Mouse (Mus musculus) hindbrain, postnatal 0 days (tissue): ENCODE measurements at regions not wholly inside any gene's neighbourhood (a gene's known extent, or its start where the extent isn't known, plus 50 kb on each side); places are given as distances from the start of the nearest gene placed in this dataset.

Source experiments
- ATAC-seq: fragments of 200-750 bp; cut with Nextera tagmentation; 2 replicates; pipeline ENCODE4 v1.8.0; 2017; ENCODE audit warnings: mild to moderate bottlenecking, moderate TSS enrichment, moderate library complexity
- DNase-seq: peaks from one replicate; pipeline ENCODE4 v3.0.0-alpha.2; 2015; ENCODE audit warnings: low spot score
- H3K27ac ChIP-seq: fragments of 300-500 bp; sonication (generic); 2 replicates; pipeline ENCODE4 v1.5.1; 2014; ENCODE audit warnings: mild to moderate bottlenecking
- H3K27me3 ChIP-seq: fragments of 300-500 bp; sonication (generic); 2 replicates; pipeline ENCODE4 v1.6.1; 2014; ENCODE audit warnings: low read length, mixed read lengths; ENCODE audit not compliant: insufficient read depth
- H3K36me3 ChIP-seq: fragments of 300-500 bp; sonication (generic); 2 replicates; pipeline ENCODE4 v1.6.1; 2014; ENCODE audit warnings: low read length, mixed read lengths; ENCODE audit not compliant: insufficient read depth
- H3K4me1 ChIP-seq: fragments of 300-500 bp; sonication (generic); 2 replicates; pipeline ENCODE4 v1.6.1; 2014; ENCODE audit warnings: antibody characterized with exemption, low read length, mixed read lengths; ENCODE audit not compliant: insufficient read depth
- H3K4me2 ChIP-seq: fragments of 300-500 bp; sonication (generic); 2 replicates; pipeline ENCODE4 v1.6.1; 2014; ENCODE audit warnings: low read depth, mild to moderate bottlenecking, low read length, moderate library complexity, mixed read lengths
- H3K4me3 ChIP-seq: fragments of 300-500 bp; sonication (generic); 2 replicates; pipeline ENCODE4 v1.5.1; 2014; ENCODE audit warnings: low read length
- H3K9ac ChIP-seq: fragments of 300-500 bp; sonication (generic); replicated peaks from 2 replicates; pipeline ENCODE4 v1.6.1; 2014; ENCODE audit warnings: mild to moderate bottlenecking, low read length, moderate library complexity, mixed read lengths
- H3K9me3 ChIP-seq: fragments of 300-500 bp; sonication (generic); 2 replicates; pipeline ENCODE4 v1.6.1; 2016; ENCODE audit warnings: low read length, mixed read lengths
- CTCF ChIP-seq: IDR thresholded peaks from 2 replicates; pipeline ENCODE4 v1.5.1; 2016; ENCODE audit warnings: antibody characterized with exemption, control low read depth, low read depth
- WGBS: fragments of 180-500 bp; shearing (Covaris S2); extraction: QIAGEN DNeasy Blood & Tissue Kit; methylation state at CpG from one replicate; pipeline ENCODE4 v1.1.7; 2014; 5-methylcytosine and 5-hydroxymethylcytosine counted together

DNA sequence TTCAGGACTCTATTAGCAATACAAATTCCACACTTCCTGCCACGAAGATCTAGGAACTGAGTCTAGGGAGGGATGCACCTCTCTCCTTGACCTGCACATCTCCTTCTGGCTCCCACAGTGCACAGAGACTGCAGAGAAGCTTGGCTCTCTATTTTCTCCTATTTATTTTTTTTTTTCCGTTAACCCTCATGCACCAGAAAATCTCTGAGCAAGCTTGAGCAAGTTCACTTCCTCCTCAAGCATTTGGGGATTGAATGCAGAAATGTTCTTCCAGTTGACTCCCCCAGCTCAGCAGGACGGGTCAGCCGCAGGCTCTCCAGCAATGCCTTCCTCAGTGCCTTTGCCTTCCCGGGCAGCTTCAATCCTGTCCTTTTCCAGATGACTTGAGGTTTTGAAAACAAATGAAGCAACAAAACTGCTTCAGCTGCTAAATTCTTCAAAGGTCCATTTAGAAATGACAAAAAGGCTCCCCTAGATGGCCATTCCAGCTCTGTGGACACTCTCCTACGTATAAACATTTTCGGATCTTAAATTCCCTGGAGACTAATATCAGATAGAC, 352.9 kb downstream of the Synb start:
- H3K27me3 ChIP-seq = no peaks in the 10 kb centered on the region
- no peak for TF ChIP-seq CTCF
- DNase-seq (peak; percentile 22), ATAC-seq (no peak)
- WGBS = 27% methylated on average over 7 of the region's 7 CpGs
- H3K4me2 ChIP-seq = no peak overlapping the region
- H3K4me1 ChIP-seq = no peaks in the 10 kb centered on the region
- H3K36me3 ChIP-seq = no peaks in the 10 kb centered on the region
- no peak overlapping the region for H3K4me3 ChIP-seq
- H3K9ac ChIP-seq = no peak overlapping the region
- no peaks in the 10 kb centered on the region for H3K9me3 ChIP-seq
- H3K27ac ChIP-seq = no peak overlapping the region

DNA sequence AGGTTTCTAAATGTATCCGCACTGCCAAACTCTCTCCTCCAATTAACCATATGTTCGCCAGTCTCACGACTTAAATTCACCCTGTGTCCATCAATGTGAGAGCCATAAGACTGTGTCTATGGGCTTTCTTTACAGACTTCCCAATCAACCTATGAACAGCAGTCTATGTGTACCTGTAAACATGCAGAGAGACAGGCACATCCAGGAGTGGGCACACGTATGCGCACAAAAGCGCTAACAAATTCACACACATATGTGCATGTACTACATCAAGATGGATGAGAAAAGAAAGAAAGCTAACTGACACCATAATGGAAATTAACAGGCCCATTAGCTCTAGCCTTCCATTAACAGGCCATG, 358.8 kb downstream of the Synb start:
- ATAC-seq (no peak), DNase-seq (no peak)
- TF ChIP-seq CTCF = no peak
- Histone ChIP-seq H3K27ac (no peak overlapping the region), H3K9me3 (no peaks in the 10 kb centered on the region), H3K4me2 (peak overlapping the region; percentile 33; the same call in 1 of the 2 replicates), H3K9ac (no peak overlapping the region), H3K27me3 (no peaks in the 10 kb centered on the region), H3K4me1 (0 out of 2 replicates have a peak, but pooled peaks cover 7% of the 10 kb centered on the region), H3K36me3 (no peaks in the 10 kb centered on the region), H3K4me3 (no peak overlapping the region)
- WGBS = 61% methylated on average over 6 of the region's 6 CpGs

DNA sequence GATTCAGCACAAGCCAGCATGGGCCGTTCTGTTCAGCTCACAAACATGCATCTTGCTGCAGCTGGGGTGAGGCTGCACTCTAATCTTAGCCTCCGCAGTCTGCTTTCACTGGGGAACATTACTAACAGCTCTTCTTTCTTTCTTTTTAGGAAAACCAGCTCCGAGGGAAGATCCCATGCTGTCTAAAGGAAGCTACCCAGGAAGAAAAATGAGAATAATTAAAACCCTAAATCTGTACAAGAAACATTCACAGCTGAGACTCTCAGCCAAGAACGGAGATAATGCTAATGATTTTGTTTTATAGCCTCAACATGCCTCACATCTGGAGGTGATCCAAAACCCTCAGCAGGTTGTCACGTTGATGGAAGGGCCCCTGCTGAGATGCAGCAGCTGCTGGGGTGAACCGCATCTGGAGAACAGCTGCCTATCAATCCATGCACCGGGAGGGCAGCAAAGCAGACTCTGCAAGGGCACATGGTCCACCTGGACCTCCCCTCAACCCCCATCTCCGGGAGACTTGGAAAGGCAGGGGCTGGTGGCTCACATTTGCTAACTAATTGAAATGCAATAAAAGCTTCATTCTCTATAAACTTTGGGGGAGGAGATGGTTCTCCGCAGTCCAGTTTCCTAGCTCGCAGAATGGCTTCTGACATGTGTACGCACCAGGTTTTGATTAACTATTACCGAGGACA, 359.3 kb downstream of the Synb start:
- no peak for TF ChIP-seq CTCF
- Histone ChIP-seq H3K4me2 (peak overlapping the region; percentile 33), H3K9me3 (no peaks in the 10 kb centered on the region), H3K27me3 (no peaks in the 10 kb centered on the region), H3K4me1 (0 out of 2 replicates have a peak, but pooled peaks cover 7% of the 10 kb centered on the region), H3K36me3 (no peaks in the 10 kb centered on the region), H3K27ac (peak overlapping the region; percentile 17), H3K9ac (no peak overlapping the region), H3K4me3 (no peak overlapping the region)
- ATAC-seq (peak; percentile 62), DNase-seq (peak; percentile 67)
- 9% methylated on average over 12 of the region's 12 CpGs for WGBS

DNA sequence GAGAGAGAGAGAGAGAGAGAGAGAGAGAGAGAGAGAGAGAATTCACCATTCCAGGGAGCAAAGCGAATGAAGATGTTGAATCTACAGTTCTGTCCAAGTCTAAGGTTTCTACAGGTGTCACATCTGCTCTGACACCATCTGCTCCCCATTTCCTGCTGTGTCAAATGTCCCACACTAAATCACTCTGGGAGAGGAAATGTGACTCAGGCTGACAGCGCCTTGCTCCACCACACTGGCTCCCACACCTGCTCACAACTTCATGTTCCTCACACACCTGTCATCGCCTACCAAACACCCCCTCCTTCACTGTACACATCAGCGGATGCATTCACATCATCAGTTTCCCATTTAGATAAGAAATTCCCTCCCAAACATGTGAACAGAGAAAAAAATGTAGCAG, 366.3 kb downstream of the Synb start:
- Histone ChIP-seq H3K9ac (no peak overlapping the region), H3K27ac (no peak overlapping the region), H3K27me3 (no peaks in the 10 kb centered on the region), H3K36me3 (no peaks in the 10 kb centered on the region), H3K4me3 (no peak overlapping the region), H3K4me2 (no peak overlapping the region), H3K9me3 (no peaks in the 10 kb centered on the region), H3K4me1 (peaks cover 5% of the 10 kb centered on the region; the same call in 1 of the 2 replicates)
- ATAC-seq = no peak
- WGBS = 61% methylated on average over 4 of the region's 4 CpGs
- peak; percentile 24 for DNase-seq
- TF ChIP-seq CTCF = no peak

DNA sequence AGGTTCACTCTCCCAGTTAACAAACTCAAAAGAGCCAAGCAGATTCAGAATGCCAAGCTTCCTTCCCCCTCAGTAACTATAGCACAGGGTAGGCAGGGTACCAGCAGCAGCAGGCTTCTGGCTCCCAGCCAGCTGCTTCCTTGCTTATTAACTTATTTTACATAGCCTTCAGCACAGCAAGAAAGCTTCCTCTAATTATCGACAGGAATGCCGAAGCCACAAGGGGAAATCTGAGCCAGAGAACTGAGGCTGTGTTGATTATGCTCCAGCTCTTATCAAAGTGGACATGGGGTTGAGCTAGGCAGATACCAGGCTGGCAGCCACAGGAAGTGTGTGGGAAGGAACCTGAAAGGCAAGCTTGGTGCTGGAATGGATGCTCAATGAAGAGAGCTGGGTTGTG, 371.0 kb downstream of the Synb start:
- DNase-seq (peak; percentile 92), ATAC-seq (peak; percentile 93)
- no peak overlapping the region for H3K27ac ChIP-seq
- no peaks in the 10 kb centered on the region for H3K36me3 ChIP-seq
- no peak overlapping the region for H3K4me3 ChIP-seq
- H3K9ac ChIP-seq = no peak overlapping the region
- 1% methylated on average over 2 of the region's 2 CpGs for WGBS
- H3K9me3 ChIP-seq = no peaks in the 10 kb centered on the region
- no peaks in the 10 kb centered on the region for H3K27me3 ChIP-seq
- TF ChIP-seq CTCF = 0 out of 2 replicates have a peak, but pooled peaks have one; percentile 13
- peaks cover 9% of the 10 kb centered on the region; the same call in 1 of the 2 replicates for H3K4me1 ChIP-seq
- H3K4me2 ChIP-seq = no peak overlapping the region

DNA sequence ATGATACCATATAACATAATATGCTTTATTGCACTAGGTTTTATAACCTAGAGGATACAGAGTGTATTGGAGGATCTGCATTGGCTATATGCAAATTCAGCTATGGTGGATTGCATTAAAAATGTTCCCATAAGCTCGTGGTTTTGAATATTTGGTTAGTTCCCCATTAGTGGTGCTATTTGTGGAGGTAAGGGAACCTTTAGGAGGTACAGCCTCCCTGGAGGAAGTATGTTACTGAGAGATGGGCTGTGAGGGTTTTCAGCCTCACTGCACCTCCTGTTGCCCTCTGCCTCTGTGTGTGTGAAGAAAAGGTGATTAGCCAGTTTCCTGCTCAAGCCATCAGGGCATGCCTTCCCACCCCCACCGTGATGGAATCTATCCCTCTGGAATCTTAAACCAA, 372.1 kb downstream of the Synb start:
- 54% methylated on average over 2 of the region's 2 CpGs for WGBS
- ATAC-seq = no peak

DNA sequence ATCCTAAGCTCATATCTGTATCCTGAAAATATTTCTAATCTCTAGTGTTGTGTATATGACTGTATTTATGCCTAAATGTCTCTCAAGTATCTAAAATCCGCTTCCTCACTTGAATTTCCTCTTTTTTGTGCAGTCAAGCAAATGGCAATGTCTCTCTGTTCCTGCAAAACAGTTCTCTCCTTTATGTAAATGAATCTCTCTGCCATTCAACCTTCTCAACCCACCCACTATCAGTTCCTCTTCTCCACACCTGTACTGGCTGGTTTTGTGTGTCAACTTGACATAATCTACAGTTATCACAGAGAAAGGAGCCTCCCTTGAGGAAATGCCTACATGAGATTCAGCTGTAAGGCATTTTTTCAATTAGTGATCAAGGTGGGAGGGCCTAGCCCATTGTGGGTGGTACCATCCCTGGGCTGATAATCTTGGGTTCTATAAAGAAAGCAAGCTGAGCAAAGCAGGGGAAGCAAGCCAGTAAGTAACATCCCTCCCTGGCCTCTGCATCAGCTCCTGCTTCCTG, 375.5 kb downstream of the Synb start:
- DNase-seq (no peak), ATAC-seq (no peak)
- Histone ChIP-seq H3K4me2 (no peak overlapping the region), H3K27ac (no peak overlapping the region), H3K9ac (no peak overlapping the region), H3K4me3 (no peak overlapping the region), H3K4me1 (peaks cover 9% of the 10 kb centered on the region; the same call in 1 of the 2 replicates), H3K27me3 (no peaks in the 10 kb centered on the region), H3K36me3 (no peaks in the 10 kb centered on the region), H3K9me3 (no peaks in the 10 kb centered on the region)
- TF ChIP-seq CTCF = no peak
- 87% methylated on average over 1 of the region's 1 CpGs for WGBS

More for the DNA sequence above, 372.1 kb downstream of the Synb start:
- H3K27me3 ChIP-seq = no peaks in the 10 kb centered on the region
- H3K27ac ChIP-seq = no peak overlapping the region
- H3K9ac ChIP-seq = no peak overlapping the region
- no peak overlapping the region for H3K4me3 ChIP-seq
- DNase-seq = no peak
- H3K4me1 ChIP-seq = peaks cover 9% of the 10 kb centered on the region; the same call in 1 of the 2 replicates
- no peaks in the 10 kb centered on the region for H3K36me3 ChIP-seq
- no peak overlapping the region for H3K4me2 ChIP-seq
- no peak for TF ChIP-seq CTCF
- H3K9me3 ChIP-seq = no peaks in the 10 kb centered on the region
